Mouse (Mus musculus) midbrain, embryonic 10.5 days (tissue): Measurements from ENCODE around the gene Sept10. TPM values are rescaled to one million over a fixed set of nuclear protein-coding genes. Genes with fewer than 3 reads are reported as not detected.

ENCODE experiments used
- DNase-seq: peaks from one replicate; pipeline ENCODE4 v3.0.0-alpha.2; 2017; ENCODE audit warnings: low spot score
- H3K27ac ChIP-seq: fragments of 300-500 bp; sonication (generic); replicated peaks from 2 replicates; pipeline ENCODE4 v1.5.1; 2016; ENCODE audit warnings: mild to moderate bottlenecking
- H3K27me3 ChIP-seq: fragments of 300-500 bp; sonication (generic); 2 replicates; pipeline ENCODE4 v1.6.1; 2016; ENCODE audit warnings: low read depth, mild to moderate bottlenecking; ENCODE audit not compliant: poor library complexity, severe bottlenecking
- H3K36me3 ChIP-seq: fragments of 300-500 bp; sonication (generic); 2 replicates; pipeline ENCODE4 v1.6.1; 2016; ENCODE audit warnings: mild to moderate bottlenecking, moderate library complexity
- H3K4me1 ChIP-seq: fragments of 300-500 bp; sonication (generic); 2 replicates; pipeline ENCODE4 v1.6.1; 2016
- H3K4me3 ChIP-seq: fragments of 300-500 bp; sonication (generic); 2 replicates; pipeline ENCODE4 v1.5.1; 2016; ENCODE audit warnings: mild to moderate bottlenecking, moderate library complexity
- H3K9me3 ChIP-seq: fragments of 300-500 bp; sonication (generic); replicated peaks from 2 replicates; pipeline ENCODE4 v1.6.1; 2016; ENCODE audit warnings: mild to moderate bottlenecking
- whole genome bisulfite sequencing: fragments of 180-500 bp; shearing (Covaris S2); methylation state at CpG from one replicate; pipeline ENCODE4 v1.1.7; 2016; 5-methylcytosine and 5-hydroxymethylcytosine counted together
- polyA plus RNA-seq: library from polyadenylated mRNA; unstranded; fragments of >200 nt; fragmentation: Nextera tagmentation; extraction: Ambion mirVana; gene quantifications from 2 replicates; pipeline ENCODE4 v1.2.1, GENCODE M21; 2016

Gene Sept10
- polyA plus RNA-seq, 1 experiment from 2014 or later, result 27.7 TPM

GRCm38 (mm10) chr10:59152544-59153081, 69.0 kb downstream of the Sept10 start:
- Histone ChIP-seq H3K27me3 (no peaks in the 10 kb centered on the region), H3K27ac (no peak overlapping the region), H3K4me3 (no peak overlapping the region), H3K4me1 (peaks cover 4% of the 10 kb centered on the region; the same call in 1 of the 2 replicates), H3K9me3 (no peaks in the 10 kb centered on the region; the same call in 1 of the 2 replicates), H3K36me3 (0 out of 2 replicates have a peak, but pooled peaks cover 5% of the 10 kb centered on the region)
- no peak for DNase-seq
- WGBS, result 83% methylated on average over 5 of the region's 5 CpGs

GRCm38 (mm10) chr10:59150938-59151657, 70.5 kb downstream of the Sept10 start:
- H3K4me1 ChIP-seq, result peaks cover 4% of the 10 kb centered on the region; the same call in 1 of the 2 replicates
- no peak overlapping the region for H3K4me3 ChIP-seq
- 0 out of 2 replicates have a peak, but pooled peaks cover 5% of the 10 kb centered on the region for H3K36me3 ChIP-seq
- H3K9me3 ChIP-seq, result no peaks in the 10 kb centered on the region; the same call in 1 of the 2 replicates
- H3K27me3 ChIP-seq, result no peaks in the 10 kb centered on the region
- H3K27ac ChIP-seq, result no peak overlapping the region
- WGBS, result 87% methylated on average over 10 of the region's 10 CpGs
- DNase-seq, result no peak

GRCm38 (mm10) chr10:59149956-59150383, 71.7 kb downstream of the Sept10 start:
- peak; percentile 29 for DNase-seq
- Histone ChIP-seq H3K4me3 (0 out of 2 replicates have a peak overlapping the region, but pooled peaks have one; percentile 9), H3K27me3 (no peaks in the 10 kb centered on the region), H3K4me1 (peaks cover 4% of the 10 kb centered on the region; the same call in 1 of the 2 replicates), H3K36me3 (0 out of 2 replicates have a peak, but pooled peaks cover 5% of the 10 kb centered on the region), H3K27ac (no peak overlapping the region), H3K9me3 (no peaks in the 10 kb centered on the region; the same call in 1 of the 2 replicates)
- WGBS, result 20% methylated on average over 8 of the region's 8 CpGs

DNA sequence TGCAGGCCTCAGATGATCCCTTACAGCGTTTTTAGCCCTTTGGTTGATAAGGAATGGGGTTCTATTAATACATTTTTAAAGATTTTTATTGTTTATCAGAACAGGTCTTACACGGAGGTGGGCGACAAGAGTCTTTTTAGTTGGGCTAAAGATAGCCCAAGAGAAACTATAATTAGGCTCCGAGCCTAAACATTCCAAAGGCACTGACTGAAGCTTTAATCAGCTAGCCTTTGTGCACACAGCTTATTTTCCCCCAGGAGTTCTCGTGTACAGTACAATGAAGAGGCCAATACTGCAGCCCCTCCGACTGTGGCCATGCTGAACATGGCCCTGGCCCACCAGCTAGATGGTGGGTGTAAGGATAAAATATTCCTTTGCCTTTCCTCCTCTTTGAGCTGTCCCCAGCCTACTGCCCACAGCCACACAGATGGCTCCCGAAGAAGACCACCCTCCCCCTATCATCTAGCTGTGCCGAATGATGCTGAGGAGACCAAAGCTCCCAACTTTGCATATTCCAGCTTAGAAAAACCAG, 88.1 kb downstream of the Sept10 start:
- Histone ChIP-seq H3K27ac (no peak overlapping the region), H3K9me3 (no peaks in the 10 kb centered on the region), H3K4me3 (no peak overlapping the region), H3K27me3 (no peaks in the 10 kb centered on the region), H3K36me3 (no peaks in the 10 kb centered on the region), H3K4me1 (no peaks in the 10 kb centered on the region)
- DNase-seq, result no peak
- WGBS, result 80% methylated on average over 8 of the region's 8 CpGs

DNA sequence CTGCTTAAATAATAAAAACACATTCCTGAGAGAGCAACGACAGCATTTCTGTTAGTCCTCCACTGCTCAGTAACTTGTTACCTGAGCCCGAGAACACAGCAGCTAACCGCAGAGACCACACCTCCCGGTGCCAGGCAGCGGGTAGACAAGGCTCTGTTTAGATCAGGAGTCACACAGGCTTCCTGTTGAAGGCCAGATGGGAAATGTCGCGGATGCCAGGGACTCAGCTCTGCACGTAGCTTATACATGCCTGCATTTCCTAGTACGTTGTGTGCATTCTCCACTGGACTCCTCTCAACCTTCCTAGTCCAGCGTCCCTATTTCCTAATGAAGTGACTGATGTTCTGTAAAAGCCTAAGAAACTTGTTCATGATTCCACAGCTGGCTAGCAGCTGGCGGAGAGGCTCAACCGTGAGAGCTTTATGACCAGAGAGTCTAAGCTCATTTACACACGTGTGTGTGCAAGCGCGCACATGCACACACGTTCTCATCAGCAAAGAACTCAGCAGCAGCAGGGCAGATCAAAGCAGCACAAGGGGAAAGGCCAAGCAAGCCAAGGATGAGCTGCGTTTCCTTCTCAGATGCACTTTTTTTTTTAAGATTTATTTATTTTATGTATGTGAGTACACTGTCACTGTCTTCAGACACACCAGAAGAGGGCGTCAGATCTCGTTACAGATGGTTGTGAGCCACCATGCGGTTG, 89.6 kb downstream of the Sept10 start:
- no peaks in the 10 kb centered on the region for H3K27me3 ChIP-seq
- no peak overlapping the region for H3K27ac ChIP-seq
- no peaks in the 10 kb centered on the region for H3K36me3 ChIP-seq
- H3K9me3 ChIP-seq, result no peaks in the 10 kb centered on the region
- H3K4me3 ChIP-seq, result no peak overlapping the region
- no peak for DNase-seq
- H3K4me1 ChIP-seq, result no peaks in the 10 kb centered on the region
- 88% methylated on average over 20 of the region's 20 CpGs for WGBS

- no peaks in the 10 kb centered on the region for H3K9me3 ChIP-seq
- no peak overlapping the region for H3K4me3 ChIP-seq
- no peak overlapping the region for H3K27ac ChIP-seq
- H3K27me3 ChIP-seq, result no peaks in the 10 kb centered on the region
- H3K4me1 ChIP-seq, result no peaks in the 10 kb centered on the region
- H3K36me3 ChIP-seq, result no peaks in the 10 kb centered on the region
- DNase-seq, result no peak
- 82% methylated on average over 6 of the region's 6 CpGs for WGBS
Observed at GRCm38 (mm10) chr10:59127637-59128036, 94.0 kb downstream of the Sept10 start.

DNA sequence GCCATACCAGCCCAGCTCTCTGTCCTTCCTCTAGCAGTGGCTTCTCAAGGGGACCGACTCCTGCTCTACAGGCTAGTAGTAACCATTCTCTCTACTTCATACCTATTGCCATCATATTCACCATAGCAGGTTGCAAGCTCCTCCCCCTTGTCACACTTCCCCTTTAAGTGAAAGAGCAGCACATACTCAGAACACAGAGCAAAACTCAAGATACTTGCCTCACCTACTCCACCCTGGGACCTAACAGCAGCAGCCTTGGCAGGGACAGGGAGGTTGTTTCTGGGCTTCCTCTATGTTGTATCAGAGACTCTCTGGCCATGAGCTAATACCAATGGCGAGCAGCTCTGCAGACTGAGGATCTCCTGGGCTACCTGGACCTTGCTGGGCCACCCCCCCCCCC, 96.2 kb downstream of the Sept10 start:
- Histone ChIP-seq H3K4me1 (no peaks in the 10 kb centered on the region), H3K9me3 (no peaks in the 10 kb centered on the region), H3K27ac (no peak overlapping the region), H3K36me3 (no peaks in the 10 kb centered on the region), H3K27me3 (no peaks in the 10 kb centered on the region), H3K4me3 (no peak overlapping the region)
- 89% methylated on average over 2 of the region's 2 CpGs for WGBS
- DNase-seq, result no peak

- Histone ChIP-seq H3K27me3 (no peaks in the 10 kb centered on the region), H3K4me1 (no peaks in the 10 kb centered on the region), H3K27ac (no peak overlapping the region), H3K36me3 (no peaks in the 10 kb centered on the region), H3K4me3 (no peak overlapping the region), H3K9me3 (no peaks in the 10 kb centered on the region)
- WGBS, result 96% methylated on average over 2 of the region's 2 CpGs
- no peak for DNase-seq
Observed at GRCm38 (mm10) chr10:59119811-59120210, 101.8 kb downstream of the Sept10 start.

GRCm38 (mm10) chr10:59119001-59119400, 102.6 kb downstream of the Sept10 start:
- H3K27me3 ChIP-seq, result no peaks in the 10 kb centered on the region
- no peaks in the 10 kb centered on the region for H3K9me3 ChIP-seq
- 100% methylated on average over 1 of the region's 1 CpGs for WGBS

DNA sequence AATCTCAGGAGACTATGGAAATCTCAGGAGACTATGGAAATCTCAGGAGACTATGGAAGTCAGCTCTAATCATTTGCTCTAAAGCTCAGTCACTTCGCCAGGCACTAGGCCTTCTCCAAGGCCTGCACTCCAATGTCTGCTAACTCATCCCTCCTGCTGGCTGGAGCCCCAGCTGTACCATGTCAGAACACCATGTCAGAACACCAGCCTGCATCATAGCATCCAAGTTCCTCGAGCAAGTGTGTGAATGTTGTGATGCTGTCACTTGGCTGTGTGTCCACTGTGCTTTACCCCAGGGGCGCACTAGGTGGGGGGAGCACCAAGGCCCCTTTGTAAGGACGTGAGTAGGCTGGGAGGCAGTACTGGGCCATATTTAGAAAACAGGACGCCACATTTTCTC, 104.1 kb downstream of the Sept10 start:
- H3K27me3 ChIP-seq, result no peaks in the 10 kb centered on the region
- no peaks in the 10 kb centered on the region for H3K4me1 ChIP-seq
- no peak overlapping the region for H3K27ac ChIP-seq
- no peaks in the 10 kb centered on the region for H3K9me3 ChIP-seq
- 81% methylated on average over 5 of the region's 5 CpGs for WGBS
- H3K36me3 ChIP-seq, result no peaks in the 10 kb centered on the region
- H3K4me3 ChIP-seq, result no peak overlapping the region
- no peak for DNase-seq

More at GRCm38 (mm10) chr10:59119001-59119400, 102.6 kb downstream of the Sept10 start:
- Histone ChIP-seq H3K36me3 (no peaks in the 10 kb centered on the region), H3K4me1 (no peaks in the 10 kb centered on the region), H3K4me3 (no peak overlapping the region), H3K27ac (no peak overlapping the region)
- DNase-seq, result no peak

- Histone ChIP-seq H3K4me1 (no peaks in the 10 kb centered on the region), H3K36me3 (no peaks in the 10 kb centered on the region), H3K27me3 (no peaks in the 10 kb centered on the region), H3K9me3 (no peaks in the 10 kb centered on the region), H3K27ac (no peak overlapping the region), H3K4me3 (no peak overlapping the region)
- WGBS, result 82% methylated on average over 9 of the region's 9 CpGs
- no peak for DNase-seq
Observed at GRCm38 (mm10) chr10:59116331-59116730, 105.3 kb downstream of the Sept10 start.

DNA sequence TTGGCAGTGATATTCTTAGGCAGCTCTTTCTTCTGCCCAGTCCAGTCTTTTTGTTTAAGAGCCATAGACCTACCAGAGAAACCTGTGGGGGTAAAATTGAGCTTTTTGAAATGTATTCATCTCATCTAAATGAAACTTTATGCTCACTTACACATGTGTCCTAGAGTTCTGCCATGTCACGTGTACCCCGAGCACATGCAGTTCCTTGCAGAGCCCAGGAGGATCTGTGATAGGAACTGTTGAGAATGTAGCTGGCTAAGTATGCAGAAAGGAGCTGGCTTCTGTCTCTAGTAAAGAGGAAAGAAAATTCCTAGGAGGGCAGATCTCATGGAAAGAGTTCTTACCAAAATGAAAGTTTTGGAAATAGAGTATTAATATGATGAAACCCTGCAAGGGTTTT, 106.0 kb downstream of the Sept10 start:
- Histone ChIP-seq H3K36me3 (no peaks in the 10 kb centered on the region), H3K27ac (no peak overlapping the region), H3K4me3 (no peak overlapping the region), H3K27me3 (no peaks in the 10 kb centered on the region), H3K9me3 (no peaks in the 10 kb centered on the region), H3K4me1 (no peaks in the 10 kb centered on the region)
- 93% methylated on average over 2 of the region's 2 CpGs for WGBS
- no peak for DNase-seq
